Mouse (Mus musculus) right cerebral cortex, postnatal 10 days (tissue): ENCODE measurements at regions not wholly inside any gene's neighbourhood (a gene's known extent, or its start where the extent isn't known, plus 50 kb on each side); places are given as distances from the start of the nearest gene placed in this dataset.
"Not testable (repeated sequence)": the region's sequence is repeated elsewhere in the genome, so short reads cannot be mapped to it uniquely, and the experiment has no call there.

ENCODE experiments used
- DNase-seq, 2 experiments: peaks; one replicate each; pipeline ENCODE4 v3.0.0; 2021; ENCODE audit warnings: low spot score in 2 of 2

GRCm38 (mm10) chr16:55582029-55582428, 256.7 kb downstream of the Nfkbiz start:
- DNase-seq = no peak

GRCm38 (mm10) chr16:55580827-55581226, 257.9 kb downstream of the Nfkbiz start:
- no peak for DNase-seq

- DNase-seq = no peak
Observed at GRCm38 (mm10) chr16:55578686-55579085, 260.0 kb downstream of the Nfkbiz start.

DNA sequence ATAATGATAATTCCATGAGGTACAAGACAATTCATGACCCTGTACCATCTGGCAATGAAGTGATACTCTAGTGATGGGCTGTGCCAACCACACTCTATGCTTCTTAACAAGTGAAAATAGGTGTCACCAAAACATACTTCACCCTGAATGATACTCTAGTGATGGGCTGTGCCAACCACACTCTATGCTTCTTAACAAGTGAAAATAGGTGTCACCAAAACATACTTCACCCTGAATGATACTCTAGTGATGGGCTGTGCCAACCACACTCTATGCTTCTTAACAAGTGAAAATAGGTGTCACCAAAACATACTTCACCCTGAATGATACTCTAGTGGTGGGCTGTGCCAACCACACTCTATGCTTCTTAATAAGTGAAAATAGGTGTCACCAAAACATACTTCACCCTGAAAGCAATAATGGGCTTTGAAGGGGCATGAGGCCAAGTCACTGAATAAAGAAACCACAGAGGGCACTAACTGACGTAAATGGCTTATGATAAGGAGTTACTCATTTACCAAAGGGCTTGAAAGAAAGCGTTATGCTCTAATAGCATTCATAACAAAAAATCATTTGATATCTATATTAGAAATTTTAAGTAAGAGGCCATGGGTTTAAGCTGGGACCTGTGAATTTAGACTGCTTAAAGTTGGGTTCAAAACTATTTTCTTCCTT, 263.0 kb downstream of the Nfkbiz start:
- DNase-seq = not testable (repeated sequence)

GRCm38 (mm10) chr16:55571106-55571505, 267.6 kb downstream of the Nfkbiz start:
- no peak for DNase-seq

DNA sequence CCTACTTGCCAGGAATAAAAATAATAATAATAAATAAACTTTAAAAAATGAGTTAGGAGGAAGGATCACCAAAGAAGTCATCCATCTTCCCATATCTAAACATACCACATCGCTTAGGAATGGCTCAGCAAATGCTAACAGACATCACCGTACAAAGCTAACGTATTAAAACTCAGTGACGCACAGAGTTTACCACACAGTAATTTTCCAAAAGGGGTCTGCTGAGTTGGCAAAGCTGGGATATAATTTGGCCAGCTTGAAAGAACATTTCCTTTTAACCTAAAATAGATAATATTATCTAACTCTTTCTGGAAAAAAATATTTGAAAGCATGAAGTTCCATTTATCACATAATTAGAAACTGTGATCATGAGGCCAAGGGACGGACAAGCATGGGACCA, 268.6 kb downstream of the Nfkbiz start:
- no peak for DNase-seq

- DNase-seq = peak; percentile 27 to 35
Observed at GRCm38 (mm10) chr16:55555821-55556535, 258.2 kb upstream of the Zpld1 start.

DNA sequence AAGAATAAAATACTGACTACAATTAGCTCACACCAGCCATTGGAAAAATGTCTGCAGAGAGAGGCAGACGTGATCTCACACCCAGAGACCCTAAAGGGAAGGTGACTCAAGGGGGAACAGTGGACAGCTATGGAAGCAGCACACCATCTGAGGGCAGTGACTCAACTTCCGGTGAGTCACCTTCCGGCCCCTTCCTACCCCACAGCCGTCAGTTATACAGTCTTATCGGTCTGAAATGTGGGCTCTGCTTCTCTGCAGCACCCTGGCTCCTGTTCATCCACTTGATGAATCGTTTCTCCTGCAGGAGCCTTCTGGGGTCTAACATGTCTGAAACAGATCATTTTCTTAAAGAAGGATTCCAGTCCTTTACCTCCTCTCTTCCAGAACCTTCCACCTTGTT, 257.4 kb upstream of the Zpld1 start:
- no peak for DNase-seq

GRCm38 (mm10) chr16:55553896-55554295, 256.1 kb upstream of the Zpld1 start:
- no peak for DNase-seq

- no peak for DNase-seq
Observed at GRCm38 (mm10) chr16:55551348-55551747, 253.6 kb upstream of the Zpld1 start.

- DNase-seq = peak in 1 of 2 experiments; percentile 32
Observed at GRCm38 (mm10) chr16:55550649-55551312, 253.0 kb upstream of the Zpld1 start.

- no peak for DNase-seq
Observed at GRCm38 (mm10) chr16:55547095-55547494, 249.3 kb upstream of the Zpld1 start.

DNA sequence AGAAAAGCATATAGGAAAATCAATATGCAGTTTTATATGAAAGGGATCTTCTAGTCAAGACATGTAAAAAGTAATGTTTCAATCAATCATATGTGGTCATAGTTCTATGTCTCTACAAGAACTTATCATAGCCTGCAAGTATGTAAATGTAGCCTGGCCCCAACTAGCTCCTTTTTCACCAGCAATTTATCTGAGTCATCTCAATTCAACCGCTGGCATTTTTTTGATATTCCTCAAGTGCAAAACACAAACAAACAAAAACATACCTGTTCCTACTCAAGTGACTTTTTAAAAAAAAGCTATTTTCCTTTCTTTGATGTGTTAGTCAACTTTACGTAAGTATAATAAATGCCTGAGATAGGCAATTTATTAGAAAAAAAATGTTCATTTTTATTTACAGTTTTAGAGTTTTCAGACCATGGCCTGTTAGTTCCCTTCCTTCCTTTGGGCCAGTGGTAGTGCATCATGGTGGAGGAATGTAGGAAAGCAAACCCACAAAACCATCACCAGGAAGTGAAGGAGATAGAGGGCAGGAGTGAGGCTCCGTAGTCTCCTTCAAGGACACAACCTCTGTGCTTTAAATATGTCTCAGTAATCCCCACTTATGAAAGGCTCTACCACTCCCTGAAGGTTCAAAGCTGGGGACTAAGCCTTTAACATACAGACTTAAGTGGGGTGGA, 242.7 kb upstream of the Zpld1 start:
- no peak for DNase-seq

DNA sequence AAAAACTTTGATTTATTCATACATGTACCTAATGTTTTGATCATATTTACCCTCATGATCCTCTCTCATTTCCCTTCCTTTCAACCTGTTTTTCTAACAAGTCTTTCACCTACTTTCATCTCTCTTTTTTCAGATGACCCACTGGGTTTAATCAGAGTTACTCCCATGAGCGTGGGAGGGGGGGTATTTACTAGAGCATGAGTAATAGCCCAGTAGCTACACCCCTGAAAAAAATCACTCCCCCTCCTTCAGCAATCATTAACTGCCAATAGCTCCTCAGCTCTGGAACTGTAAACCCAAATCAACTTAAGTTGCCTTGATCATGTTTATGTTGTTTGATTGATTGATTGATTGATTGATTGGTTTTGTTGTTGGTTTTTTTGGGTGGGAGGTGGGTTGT, 241.4 kb upstream of the Zpld1 start:
- no peak for DNase-seq

DNA sequence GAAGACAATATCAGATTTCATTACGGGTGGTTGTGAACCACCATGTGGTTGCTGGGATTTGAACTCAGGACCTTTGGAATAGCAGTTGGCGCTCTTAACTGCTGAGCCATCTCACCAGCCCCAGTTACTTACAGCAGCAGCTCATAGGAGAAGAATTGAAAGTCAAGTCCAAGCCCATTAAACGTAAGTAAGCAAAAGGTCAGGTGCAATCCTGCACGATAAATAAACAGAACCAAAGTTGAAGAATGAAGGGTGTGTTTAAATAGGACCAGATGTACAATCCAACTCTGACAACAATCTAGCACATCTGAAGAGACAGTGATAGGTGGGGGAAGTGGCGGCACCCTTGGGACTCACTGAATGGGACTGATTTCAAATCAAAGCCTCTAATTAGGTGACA, 239.8 kb upstream of the Zpld1 start:
- DNase-seq = no peak

DNA sequence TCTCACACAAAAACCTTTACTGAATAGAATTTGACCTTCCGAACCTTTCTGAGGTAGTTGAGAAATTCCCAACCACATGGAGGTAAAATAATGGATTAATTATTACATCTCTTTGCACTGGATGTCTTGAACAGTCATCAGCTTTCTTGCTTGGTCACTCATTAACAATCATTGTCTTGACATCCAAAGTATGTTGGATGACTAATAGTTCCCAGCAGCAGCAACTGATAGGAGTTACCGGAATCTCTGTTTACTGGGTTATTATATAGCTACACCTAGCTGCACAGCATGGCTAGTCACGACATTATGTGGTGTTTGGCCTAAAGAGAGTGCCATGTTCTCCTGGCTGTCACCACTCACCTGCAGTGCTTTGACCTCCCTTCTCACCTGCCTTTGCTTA, 234.9 kb upstream of the Zpld1 start:
- no peak for DNase-seq

DNA sequence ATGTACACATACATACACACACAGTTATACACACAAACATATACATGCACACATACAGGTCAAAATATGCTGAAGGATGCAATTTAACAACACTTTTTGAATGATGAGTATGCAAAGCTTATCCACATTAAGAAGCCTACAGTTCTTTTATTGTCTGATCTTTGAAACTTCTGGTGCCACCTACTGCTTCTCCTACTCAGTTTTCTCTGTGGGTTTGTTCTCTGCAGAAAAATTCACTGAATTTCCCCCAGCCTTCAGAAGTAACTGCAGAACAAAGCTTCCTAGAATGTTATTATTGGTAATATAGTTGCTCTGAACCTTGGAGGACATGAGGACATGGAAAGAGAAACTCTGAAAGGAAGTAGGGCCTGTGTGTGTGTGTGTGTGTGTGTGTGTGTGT, 233.1 kb upstream of the Zpld1 start:
- no peak for DNase-seq

- no peak for DNase-seq
Observed at GRCm38 (mm10) chr16:55527680-55528079, 229.9 kb upstream of the Zpld1 start.

DNA sequence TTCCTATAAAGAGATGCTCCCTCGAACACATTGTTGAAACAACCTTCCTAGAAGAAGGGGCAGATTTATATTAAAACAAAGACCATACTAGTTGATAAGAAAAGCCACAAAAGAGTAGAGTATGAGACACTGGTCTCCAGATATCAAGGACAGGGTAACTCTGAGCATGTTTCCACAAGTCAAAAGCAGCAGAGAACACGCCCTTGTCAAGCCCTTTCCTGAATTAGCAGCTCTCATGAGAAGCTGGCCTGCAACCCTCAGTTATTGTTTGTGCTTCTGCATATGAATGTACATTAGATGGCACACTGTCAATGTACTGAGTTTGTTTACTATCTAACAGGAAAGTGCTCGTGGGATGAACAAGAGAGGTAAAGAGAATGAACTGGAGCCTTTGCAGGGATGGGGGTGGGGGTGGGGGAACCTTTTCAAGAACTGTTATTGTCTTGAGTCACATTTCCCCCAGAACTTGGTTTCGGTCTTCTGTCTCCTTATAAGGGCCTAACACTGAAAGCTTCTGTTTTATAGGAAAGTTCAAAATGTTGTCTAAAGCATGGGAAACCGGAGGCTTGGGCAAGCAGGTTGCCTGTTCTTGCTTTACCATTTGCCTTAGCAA, 228.6 kb upstream of the Zpld1 start:
- DNase-seq = no peak

DNA sequence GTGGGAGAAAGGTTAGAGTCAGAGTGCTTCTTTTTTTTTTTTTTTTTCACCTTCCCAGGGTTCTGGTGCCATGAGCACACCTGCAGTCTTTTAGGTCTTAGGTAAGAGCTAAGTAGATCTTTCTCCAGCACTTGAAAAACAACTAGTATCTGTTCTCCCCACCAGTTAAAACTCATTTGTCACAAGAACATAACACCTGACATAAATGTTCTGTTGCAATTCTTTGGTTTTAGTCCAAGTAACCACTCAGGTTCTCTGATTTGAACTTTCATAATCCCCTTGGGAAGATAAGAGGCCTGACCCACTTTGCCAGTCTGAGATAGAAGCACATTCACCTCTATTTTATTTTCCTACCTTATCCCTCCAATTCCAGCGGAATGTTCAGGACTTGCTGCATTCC, 225.5 kb upstream of the Zpld1 start:
- DNase-seq = no peak

GRCm38 (mm10) chr16:55522283-55522682, 224.5 kb upstream of the Zpld1 start:
- DNase-seq = no peak

DNA sequence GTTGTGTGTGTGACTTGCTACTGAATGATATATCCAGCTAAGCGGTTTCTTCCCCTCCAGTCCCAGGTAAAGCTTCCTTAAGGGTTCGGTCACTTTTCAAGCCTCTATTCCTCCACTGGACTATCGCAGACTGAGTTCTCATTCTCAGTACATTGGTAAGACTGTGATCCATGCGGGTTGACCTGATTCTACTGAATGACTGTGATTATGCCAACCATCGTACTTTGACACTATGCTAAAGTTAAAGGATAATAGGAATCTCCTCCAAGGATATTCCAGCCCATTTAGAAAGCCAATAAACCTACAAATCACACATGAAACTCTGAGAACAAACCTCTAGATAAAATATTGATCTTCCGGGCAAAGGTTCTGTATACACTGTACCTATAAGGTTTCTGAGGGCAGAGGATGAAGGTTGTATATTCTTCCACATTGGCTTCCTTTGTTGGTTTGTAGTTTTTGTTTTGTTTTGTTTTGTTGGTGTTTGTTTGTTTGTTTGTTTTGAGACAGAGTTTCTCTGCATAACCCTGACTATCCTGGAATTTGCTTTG, 223.7 kb upstream of the Zpld1 start:
- no peak for DNase-seq
